Mouse (Mus musculus): ENCODE measurements around the gene Ftsj3.

GRCm38 (mm10) chr11:106271131-106271793 is 15.4 kb upstream of the Ftsj3 start:
- no peak for TF ChIP-seq CTCF (IDR thresholded peaks at IDR 0.05; ENCODE audit: borderline replicate concordance, insufficient read depth, low read length)
- TF ChIP-seq POLR2A (IDR thresholded peaks at IDR 0.05; ENCODE audit: low read depth, low read length) = no peak
